Mouse (Mus musculus) megakaryocyte, embryonic 14.5 days (primary cell): ENCODE measurements around the gene Kdr.

ENCODE experiments used
- FLI1 ChIP-seq: IDR thresholded peaks from 2 replicates; pipeline ENCODE4 v1.6.1; 2012; ENCODE audit warnings: low read length, inconsistent platforms, mixed read lengths
- GATA1 ChIP-seq: IDR thresholded peaks from 3 replicates; pipeline ENCODE4 v1.6.1; 2012; ENCODE audit warnings: mixed read lengths, low read length, inconsistent platforms, borderline replicate concordance

DNA sequence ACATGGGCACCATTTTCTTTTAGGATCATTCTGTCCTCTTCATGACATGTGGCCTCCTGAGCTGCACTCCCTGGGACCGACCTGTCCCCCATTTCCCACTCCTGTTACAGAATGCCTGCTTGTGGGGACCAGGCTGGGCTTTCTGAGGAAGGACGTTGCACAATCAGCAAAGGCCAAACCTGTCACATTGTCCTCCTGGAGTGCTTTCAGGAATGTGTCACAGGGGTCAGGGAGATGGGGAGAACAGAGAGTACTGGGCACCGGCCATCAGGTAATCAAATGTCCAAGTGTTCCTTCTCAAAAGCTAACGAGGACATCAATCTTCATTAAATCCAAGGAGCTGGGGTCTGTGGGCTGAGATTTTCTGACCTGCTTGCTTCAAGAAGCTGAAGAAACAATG, 72.2 kb downstream of the Kdr start:
- no peak for TF ChIP-seq FLI1
- TF ChIP-seq GATA1: no peak
